Mouse (Mus musculus): Measurements from ENCODE around the gene Olfr911-ps1. TPM values are rescaled to one million over a fixed set of nuclear protein-coding genes. Genes with fewer than 3 reads are reported as not detected.

Gene Olfr911-ps1
- not detected in 2 replicates for polyA plus RNA-seq (2015; fragmentation: Nextera tagmentation; extraction: Ambion mirVana)

DNA sequence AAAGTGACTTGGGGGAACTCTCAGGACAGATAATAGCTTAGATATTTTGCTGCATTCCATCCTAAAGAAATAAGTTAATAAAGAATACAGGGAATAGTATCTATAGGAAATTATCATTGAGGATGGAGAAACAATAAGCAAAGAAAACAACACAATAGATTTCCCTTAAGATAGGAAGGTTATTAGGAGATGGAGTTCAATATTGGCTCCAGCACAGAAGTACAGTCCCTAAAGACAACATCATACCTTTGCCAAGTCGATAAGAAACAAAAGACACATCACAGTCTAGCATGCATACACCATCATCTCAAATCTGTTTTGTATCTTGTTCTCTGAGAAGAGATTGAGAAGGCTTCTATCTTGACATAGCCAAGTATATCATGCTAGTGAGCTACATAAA is at the start of gene Olfr911-ps1:
Gene Olfr911-ps1, plus strand, starts transcription at position 301 of the 400 bp plus-strand sequence.
- Histone ChIP-seq H3K4me2 (no peak within 1 kb of the TSS), H3K4me3 (replicated peaks) (no peak within 1 kb of the TSS), H3K9me3 (replicated peaks) (no peaks in the 10 kb centered on the region), H3K27ac (no peak within 1 kb of the TSS), H3K27me3 (no peaks in the 10 kb centered on the region), H3K9ac (no peak within 1 kb of the TSS), H3K4me1 (no peaks in the 10 kb centered on the region), H3K36me3 (no peaks in the 10 kb centered on the region)
- ATAC-seq (replicated peaks; ENCODE audit: low FRiP score): no peak
- 77% methylated on average over 1 of the region's 1 CpGs for WGBS

DNA sequence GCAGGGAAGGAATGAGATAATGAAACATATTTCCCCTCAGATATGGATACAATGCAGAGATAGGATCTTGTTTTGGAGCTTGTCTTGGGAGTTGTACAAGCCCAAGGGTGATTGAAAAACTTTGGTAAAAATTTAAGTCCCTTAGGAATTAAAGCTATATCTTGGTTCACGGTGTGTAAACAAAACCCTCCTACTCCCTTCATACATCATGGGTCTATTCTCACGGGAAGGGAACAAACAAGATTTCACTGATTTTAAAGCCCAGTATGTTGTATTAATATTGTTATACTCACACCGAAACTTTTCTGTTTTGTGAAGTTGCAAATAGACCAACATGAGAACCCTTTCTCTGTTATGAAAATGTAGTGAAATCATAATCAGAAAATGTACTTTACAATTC is 34.6 kb upstream of the Olfr911-ps1 start, which contains the start of gene Olfr906:
Gene Olfr906, plus strand, starts transcription at position 301 of the 400 bp plus-strand sequence.
- H3K27ac ChIP-seq: no peak within 1 kb of the TSS
- H3K27me3 ChIP-seq: no peaks in the 10 kb centered on the region
- no peak for ATAC-seq (replicated peaks; ENCODE audit: low FRiP score)
- 77% methylated on average over 3 of the region's 3 CpGs for WGBS
- H3K4me3 ChIP-seq (replicated peaks): no peak within 1 kb of the TSS
- no peaks in the 10 kb centered on the region for H3K36me3 ChIP-seq
- H3K4me1 ChIP-seq: no peaks in the 10 kb centered on the region
- H3K9me3 ChIP-seq (replicated peaks): no peaks in the 10 kb centered on the region
- H3K9ac ChIP-seq: no peak within 1 kb of the TSS
- H3K4me2 ChIP-seq: no peak within 1 kb of the TSS

DNA sequence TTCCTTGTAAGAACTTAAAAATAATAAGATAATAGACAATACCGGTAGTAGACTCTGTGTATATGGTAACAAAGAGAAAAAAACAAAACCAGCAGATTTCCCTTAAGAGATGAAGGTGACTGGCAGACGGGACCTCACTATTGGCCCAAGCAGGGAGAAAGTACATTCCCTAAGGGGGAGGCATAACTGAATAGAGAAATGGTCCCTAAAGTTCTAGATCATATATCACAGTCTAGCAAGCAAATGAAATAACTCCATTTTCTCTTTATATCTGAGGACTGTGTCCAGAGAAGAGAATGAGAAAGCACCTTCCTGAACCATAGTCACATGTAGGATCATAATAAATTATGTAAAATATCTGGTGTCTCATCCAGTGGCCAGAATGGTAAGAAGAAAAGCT is 25.9 kb upstream of the Olfr911-ps1 start, which contains the start of gene Olfr907:
Gene Olfr907, plus strand, starts transcription at position 301 of the 400 bp plus-strand sequence.
- no peak within 1 kb of the TSS for H3K4me2 ChIP-seq
- no peak within 1 kb of the TSS for H3K4me3 ChIP-seq (replicated peaks)
- H3K36me3 ChIP-seq: no peaks in the 10 kb centered on the region
- H3K27ac ChIP-seq: no peak within 1 kb of the TSS
- no peaks in the 10 kb centered on the region for H3K9me3 ChIP-seq (replicated peaks)
- no peaks in the 10 kb centered on the region for H3K27me3 ChIP-seq
- no peak for ATAC-seq (replicated peaks; ENCODE audit: low FRiP score)
- H3K4me1 ChIP-seq: no peaks in the 10 kb centered on the region
- no peak within 1 kb of the TSS for H3K9ac ChIP-seq
- 85% methylated on average over 2 of the region's 2 CpGs for WGBS

DNA sequence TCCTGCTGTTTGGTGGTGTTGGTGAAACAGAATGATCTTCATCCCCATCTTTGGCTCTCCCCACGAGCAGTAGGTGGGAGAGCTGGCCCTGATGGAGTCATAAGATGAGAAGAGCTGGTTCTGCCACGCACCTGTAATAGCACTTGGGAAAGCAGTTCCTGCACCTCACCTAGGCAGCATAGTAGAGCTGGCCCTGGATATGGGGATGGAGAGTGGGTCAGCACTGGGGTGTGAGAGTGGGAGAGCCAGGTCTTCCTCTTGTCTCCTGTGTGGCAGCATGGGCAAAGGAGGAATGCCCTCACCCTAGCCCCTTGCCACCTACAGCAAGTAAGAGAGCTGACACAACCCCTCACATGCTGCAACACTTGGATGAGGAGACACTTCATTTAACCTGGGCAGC is 9.0 kb upstream of the Olfr911-ps1 start:
- Histone ChIP-seq H3K4me2 (no peak overlapping the region), H3K4me1 (no peaks in the 10 kb centered on the region), H3K4me3 (replicated peaks) (no peak overlapping the region), H3K27ac (no peak overlapping the region), H3K9ac (no peak overlapping the region), H3K36me3 (no peaks in the 10 kb centered on the region), H3K9me3 (replicated peaks) (no peaks in the 10 kb centered on the region), H3K27me3 (no peaks in the 10 kb centered on the region)
- ATAC-seq (replicated peaks; ENCODE audit: low FRiP score): no peak
- WGBS: 69% methylated on average over 2 of the region's 2 CpGs

DNA sequence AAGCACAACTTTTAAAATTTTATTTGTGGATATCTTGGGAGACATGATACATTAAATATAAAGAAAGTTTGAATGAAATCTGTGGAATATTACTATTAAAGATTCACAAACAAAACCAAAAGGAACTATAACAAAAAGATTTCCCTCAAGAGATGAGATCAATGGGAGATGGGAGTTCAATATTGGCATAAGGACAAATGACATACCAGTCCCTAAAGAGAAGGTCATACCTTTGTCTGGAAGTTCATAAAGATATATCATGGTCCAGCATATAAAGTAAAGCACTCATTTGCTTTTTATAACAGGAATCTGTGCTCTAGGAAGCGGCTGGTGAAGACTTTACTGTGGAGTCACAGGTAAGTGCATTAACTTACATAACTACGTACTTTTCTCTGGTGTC is 16.2 kb downstream of the Olfr911-ps1 start, which contains the start of gene Olfr910:
Gene Olfr910, plus strand, starts transcription at position 301 of the 400 bp plus-strand sequence.
- no peak for ATAC-seq (replicated peaks; ENCODE audit: low FRiP score)
- H3K4me2 ChIP-seq: no peak within 1 kb of the TSS
- no peaks in the 10 kb centered on the region for H3K27me3 ChIP-seq
- no peaks in the 10 kb centered on the region for H3K36me3 ChIP-seq
- no peak within 1 kb of the TSS for H3K27ac ChIP-seq
- 0 out of 2 replicates have a peak, but pooled peaks cover 2% of the 10 kb centered on the region for H3K9me3 ChIP-seq (replicated peaks)
- H3K4me1 ChIP-seq: no peaks in the 10 kb centered on the region
- no peak within 1 kb of the TSS for H3K9ac ChIP-seq
- H3K4me3 ChIP-seq (replicated peaks): no peak within 1 kb of the TSS
- WGBS: 91% methylated on average over 2 of the region's 2 CpGs

Other genes with a start within 250 kb of the Olfr911-ps1 start
- not detected in 2 replicates for gene Olfr896-ps1, start 230.5 kb upstream of the Olfr911-ps1 start, polyA plus RNA-seq (2015; fragmentation: Nextera tagmentation; extraction: Ambion mirVana)
- gene Olfr25, start 192.5 kb upstream of the Olfr911-ps1 start, polyA plus RNA-seq (2015; fragmentation: Nextera tagmentation; extraction: Ambion mirVana): not detected in 2 replicates
- gene Olfr898, start 173.2 kb upstream of the Olfr911-ps1 start, polyA plus RNA-seq (2015; fragmentation: Nextera tagmentation; extraction: Ambion mirVana): not detected in 2 replicates
- not detected in 2 replicates for gene Olfr250, start 154.7 kb upstream of the Olfr911-ps1 start, polyA plus RNA-seq (2015; fragmentation: Nextera tagmentation; extraction: Ambion mirVana)
- gene Olfr251, start 144.5 kb upstream of the Olfr911-ps1 start, polyA plus RNA-seq (2015; fragmentation: Nextera tagmentation; extraction: Ambion mirVana): not detected in 2 replicates
- gene Olfr147, start 119.9 kb upstream of the Olfr911-ps1 start, polyA plus RNA-seq (2015; fragmentation: Nextera tagmentation; extraction: Ambion mirVana): not detected in 2 replicates
- not detected in 2 replicates for gene Olfr901, start 92.1 kb upstream of the Olfr911-ps1 start, polyA plus RNA-seq (2015; fragmentation: Nextera tagmentation; extraction: Ambion mirVana)
- not detected in 2 replicates for gene Olfr902, start 73.9 kb upstream of the Olfr911-ps1 start, polyA plus RNA-seq (2015; fragmentation: Nextera tagmentation; extraction: Ambion mirVana)
- not detected in 2 replicates for gene Olfr904, start 58.4 kb upstream of the Olfr911-ps1 start, polyA plus RNA-seq (2015; fragmentation: Nextera tagmentation; extraction: Ambion mirVana)
- gene Olfr905, start 50.5 kb upstream of the Olfr911-ps1 start, polyA plus RNA-seq (2015; fragmentation: Nextera tagmentation; extraction: Ambion mirVana): not detected in 2 replicates
- not detected in 2 replicates for gene Olfr906, start 34.5 kb upstream of the Olfr911-ps1 start, polyA plus RNA-seq (2015; fragmentation: Nextera tagmentation; extraction: Ambion mirVana)
- not detected in 2 replicates for gene Olfr907, start 25.8 kb upstream of the Olfr911-ps1 start, polyA plus RNA-seq (2015; fragmentation: Nextera tagmentation; extraction: Ambion mirVana)
- not detected in 2 replicates for gene Olfr910, start 16.3 kb downstream of the Olfr911-ps1 start, polyA plus RNA-seq (2015; fragmentation: Nextera tagmentation; extraction: Ambion mirVana)
- not detected in 2 replicates for gene Olfr912, start 58.6 kb downstream of the Olfr911-ps1 start, polyA plus RNA-seq (2015; fragmentation: Nextera tagmentation; extraction: Ambion mirVana)
- gene Olfr913, start 71.2 kb downstream of the Olfr911-ps1 start, polyA plus RNA-seq (2015; fragmentation: Nextera tagmentation; extraction: Ambion mirVana): not detected in 2 replicates
- gene Olfr914, start 83.5 kb downstream of the Olfr911-ps1 start, polyA plus RNA-seq (2015; fragmentation: Nextera tagmentation; extraction: Ambion mirVana): not detected in 2 replicates
- not detected in 2 replicates for gene Olfr916, start 138.3 kb downstream of the Olfr911-ps1 start, polyA plus RNA-seq (2015; fragmentation: Nextera tagmentation; extraction: Ambion mirVana)
- not detected in 2 replicates for gene Olfr917, start 144.3 kb downstream of the Olfr911-ps1 start, polyA plus RNA-seq (2015; fragmentation: Nextera tagmentation; extraction: Ambion mirVana)
- gene Olfr918, start 153.0 kb downstream of the Olfr911-ps1 start, polyA plus RNA-seq (2015; fragmentation: Nextera tagmentation; extraction: Ambion mirVana): not detected in 2 replicates
- gene Olfr919, start 182.1 kb downstream of the Olfr911-ps1 start, polyA plus RNA-seq (2015; fragmentation: Nextera tagmentation; extraction: Ambion mirVana): not detected in 2 replicates
- 17.2 and 21.2 TPM in 2 replicates for gene Vwa5a, start 196.7 kb downstream of the Olfr911-ps1 start, polyA plus RNA-seq (2015; fragmentation: Nextera tagmentation; extraction: Ambion mirVana)
- 0.03 TPM in 1 of 2 replicates, not detected in the other for gene Olfr920, start 230.7 kb downstream of the Olfr911-ps1 start, polyA plus RNA-seq (2015; fragmentation: Nextera tagmentation; extraction: Ambion mirVana)

Data from kidney, embryonic 15.5 days (tissue).